Mouse (Mus musculus) spleen, postnatal 0 days (tissue): ENCODE data around the gene Kif1bp. TPM values are rescaled to one million over a fixed set of nuclear protein-coding genes. Genes with fewer than 3 reads are reported as not detected.

Experiments used
- polyA plus RNA-seq: library from polyadenylated mRNA; unstranded; fragments of >200 nt; fragmentation: Nextera tagmentation; extraction: Ambion mirVana; gene quantifications from 2 replicates; pipeline ENCODE4 v1.2.1, GENCODE M21; 2015

Kif1bp gene
- 13.6 and 14.9 TPM in 2 replicates for polyA plus RNA-seq

GRCm38 (mm10) chr10:62578338-62579100 lies at the start of gene Kif1bp:
TSS of gene Kif1bp (minus strand) at chr10:62578457.

GRCm38 (mm10) chr10:62602177-62603040 lies 24.2 kb upstream of the Kif1bp start, which contains the start of gene Ddx21:
TSS of gene Ddx21 (minus strand) at chr10:62602281.

GRCm38 (mm10) chr10:62527351-62527750 lies 50.9 kb downstream of the Kif1bp start, which contains the start of gene Srgn:
TSS of gene Srgn (minus strand) at chr10:62527451.

Other genes starting within 250 kb of the Kif1bp start
- gene Hk1, start 198.5 kb downstream of the Kif1bp start, polyA plus RNA-seq: 74.6 and 83.2 TPM in 2 replicates
- gene Hkdc1, start 156.0 kb downstream of the Kif1bp start, polyA plus RNA-seq: not detected in 2 replicates
- 0.25 and 0.26 TPM in 2 replicates for gene 4930507D05Rik, start 129.0 kb downstream of the Kif1bp start, polyA plus RNA-seq
- 14.1 and 14.2 TPM in 2 replicates for gene Supv3l1, start 128.7 kb downstream of the Kif1bp start, polyA plus RNA-seq
- gene Vps26a, start 91.7 kb downstream of the Kif1bp start, polyA plus RNA-seq: 39.8 and 47.1 TPM in 2 replicates
- 247 and 302 TPM in 2 replicates for gene Srgn, start 51.0 kb downstream of the Kif1bp start, polyA plus RNA-seq
- 20.0 and 20.6 TPM in 2 replicates for gene Ddx21, start 23.8 kb upstream of the Kif1bp start, polyA plus RNA-seq
- 53.7 and 54.9 TPM in 2 replicates for gene Ddx50, start 72.8 kb upstream of the Kif1bp start, polyA plus RNA-seq
- 1.2 and 1.3 TPM in 2 replicates for gene Stox1, start 147.7 kb upstream of the Kif1bp start, polyA plus RNA-seq
- gene Ccar1, start 213.8 kb upstream of the Kif1bp start, polyA plus RNA-seq: 60.3 and 62.3 TPM in 2 replicates